Mouse (Mus musculus) heart, postnatal 36 days (tissue): Measurements from ENCODE around the gene Ptpn14. TPM values are rescaled to one million over a fixed set of nuclear protein-coding genes. Genes with fewer than 3 reads are reported as not detected.

Experiments
- DNase-seq, 2 experiments: peaks; one replicate each; pipeline ENCODE4 v3.0.0; 2021 to 2022
- intact Hi-C: fragments of 180-260 bp; cut with DNase I; formaldehyde crosslinking; loops from one replicate; pipeline ENCODE4 v1.15.1; 2025
- total RNA-seq, 2 experiments: library from RNA; stranded (reverse); gene quantifications; 2 replicates each; pipeline ENCODE4 v1.2.3; 2021

The Ptpn14 gene
- total RNA-seq, 2 experiments from 2014 or later: 30.7 to 31.2 TPM

- intact Hi-C loops: no loop called here
- DNase-seq: no peak
Measured at GRCm38 (mm10) chr1:189858377-189858776, 130.3 kb downstream of the Ptpn14 start.

GRCm38 (mm10) chr1:189860112-189860941 lies 132.3 kb downstream of the Ptpn14 start:
- intact Hi-C loops: no loop called here
- DNase-seq: no peak

GRCm38 (mm10) chr1:189860942-189861315 lies 132.9 kb downstream of the Ptpn14 start:
- no peak for DNase-seq
- intact Hi-C loops: no loop called here

GRCm38 (mm10) chr1:189863727-189864126 lies 135.7 kb downstream of the Ptpn14 start:
- no peak for DNase-seq
- intact Hi-C loops: no loop called here

- intact Hi-C loops: no loop called here
Measured at GRCm38 (mm10) chr1:189864301-189864700, 136.2 kb downstream of the Ptpn14 start.

GRCm38 (mm10) chr1:189864846-189865560 lies 136.9 kb downstream of the Ptpn14 start:
- DNase-seq: no peak
- intact Hi-C loops: loop anchor here (5.0 kb wide), 1 partner anchor 138 kb away; the partner anchor contains the start of gene Ptpn14

More at GRCm38 (mm10) chr1:189864301-189864700, 136.2 kb downstream of the Ptpn14 start:
- no peak for DNase-seq

GRCm38 (mm10) chr1:189866621-189867020 lies 138.6 kb downstream of the Ptpn14 start:
- intact Hi-C loops: loop anchor here (5.0 kb wide), 1 partner anchor 139 kb away; the partner anchor contains the start of gene Ptpn14
- DNase-seq: no peak

GRCm38 (mm10) chr1:189867034-189867433 lies 139.0 kb downstream of the Ptpn14 start:
- intact Hi-C loops: loop anchor here (5.0 kb wide), 1 partner anchor 140 kb away; the partner anchor contains the start of gene Ptpn14
- DNase-seq: peak in 1 of 2 experiments; percentile 64

GRCm38 (mm10) chr1:189867497-189867896 lies 139.4 kb downstream of the Ptpn14 start:
- peak; percentile 55 to 60 for DNase-seq
- intact Hi-C loops: loop anchor here (5.0 kb wide), 1 partner anchor 140 kb away; the partner anchor contains the start of gene Ptpn14

GRCm38 (mm10) chr1:189868036-189868435 lies 140.0 kb downstream of the Ptpn14 start:
- no peak for DNase-seq
- intact Hi-C loops: loop anchor here (5.0 kb wide), 1 partner anchor 141 kb away; the partner anchor contains the start of gene Ptpn14

GRCm38 (mm10) chr1:189869651-189870270 lies 141.7 kb downstream of the Ptpn14 start:
- no peak for DNase-seq
- intact Hi-C loops: loop anchor here (5.0 kb wide), 1 partner anchor 142 kb away; the partner anchor contains the start of gene Ptpn14

GRCm38 (mm10) chr1:189870539-189870938 lies 142.5 kb downstream of the Ptpn14 start:
- DNase-seq: no peak
- intact Hi-C loops: no loop called here

- intact Hi-C loops: no loop called here
- DNase-seq: no peak
Measured at GRCm38 (mm10) chr1:189871625-189872024, 143.6 kb downstream of the Ptpn14 start.

GRCm38 (mm10) chr1:189872050-189872449 lies 144.0 kb downstream of the Ptpn14 start:
- intact Hi-C loops: no loop called here
- DNase-seq: no peak

- intact Hi-C loops: no loop called here
- no peak for DNase-seq
Measured at GRCm38 (mm10) chr1:189873591-189873990, 145.5 kb downstream of the Ptpn14 start.

GRCm38 (mm10) chr1:189875439-189875861 lies 147.4 kb downstream of the Ptpn14 start:
- DNase-seq: no peak
- intact Hi-C loops: no loop called here

- no peak for DNase-seq
- intact Hi-C loops: no loop called here
Measured at GRCm38 (mm10) chr1:189876162-189876561, 148.1 kb downstream of the Ptpn14 start.

GRCm38 (mm10) chr1:189879212-189879611 lies 151.1 kb downstream of the Ptpn14 start:
- intact Hi-C loops: no loop called here
- no peak for DNase-seq

GRCm38 (mm10) chr1:189879965-189880364 lies 151.9 kb downstream of the Ptpn14 start:
- intact Hi-C loops: no loop called here
- DNase-seq: no peak

GRCm38 (mm10) chr1:189880745-189881144 lies 152.7 kb downstream of the Ptpn14 start:
- intact Hi-C loops: no loop called here
- DNase-seq: no peak

GRCm38 (mm10) chr1:189882886-189883285 lies 154.8 kb downstream of the Ptpn14 start:
- DNase-seq: peak; percentile 63 to 66
- intact Hi-C loops: loop anchor here (1.0 kb wide), 1 partner anchor 181 kb away; no protein-coding TSS in a partner anchor
